Mouse (Mus musculus): Measurements from ENCODE around the gene 1110059G10Rik. TPM values are rescaled to one million over a fixed set of nuclear protein-coding genes. Genes with fewer than 3 reads are reported as not detected.
A peak's percentile ranks its signal among the peaks of the same experiment; 100 is the strongest.

1110059G10Rik gene
- 29.1 and 31.8 TPM in 2 replicates for polyA plus RNA-seq (2016; fragmentation: Nextera tagmentation; extraction: Ambion mirVana)

GRCm38 (mm10) chr9:122950643-122951475 lies at the start of gene 1110059G10Rik, which contains the start of gene Kif15:
1110059G10Rik (minus strand) TSS chr9:122951000.
Kif15 (plus strand) TSS chr9:122951046.
- Histone ChIP-seq H3K27me3 (replicated peaks) (no peaks in the 10 kb centered on the region), H3K9me3 (no peaks in the 10 kb centered on the region), H3K36me3 (peaks cover 7% of the 10 kb centered on the region), H3K27ac (no peak within 1 kb of the TSS), H3K4me2 (replicated peaks) (peak within 1 kb of the TSS; percentile 88), H3K9ac (peak within 1 kb of the TSS; percentile 64), H3K4me3 (peak within 1 kb of the TSS; percentile 72), H3K4me1 (peaks cover 13% of the 10 kb centered on the region; the same call in 1 of the 2 replicates)
- peak; percentile 95 for ATAC-seq (ENCODE audit: low FRiP score, low read depth)
- under 1% methylated on average over 64 of the region's 64 CpGs for WGBS

- Histone ChIP-seq H3K4me1 (no peaks in the 10 kb centered on the region), H3K27me3 (replicated peaks) (no peaks in the 10 kb centered on the region), H3K4me2 (replicated peaks) (no peak overlapping the region), H3K9me3 (no peaks in the 10 kb centered on the region), H3K36me3 (peaks cover 39% of the 10 kb centered on the region), H3K4me3 (no peak overlapping the region), H3K27ac (no peak overlapping the region), H3K9ac (no peak overlapping the region)
- ATAC-seq (ENCODE audit: low FRiP score, low read depth), result no peak
- WGBS, result 99% methylated on average over 4 of the region's 4 CpGs
Measured at GRCm38 (mm10) chr9:122999193-122999586, 48.4 kb upstream of the 1110059G10Rik start.

- H3K9ac ChIP-seq, result no peak overlapping the region
- H3K4me3 ChIP-seq, result no peak overlapping the region
- no peaks in the 10 kb centered on the region for H3K4me1 ChIP-seq
- 96% methylated on average over 10 of the region's 10 CpGs for WGBS
- no peak overlapping the region for H3K4me2 ChIP-seq (replicated peaks)
- H3K27me3 ChIP-seq (replicated peaks), result no peaks in the 10 kb centered on the region
- H3K27ac ChIP-seq, result no peak overlapping the region
- no peaks in the 10 kb centered on the region for H3K9me3 ChIP-seq
- peaks cover 36% of the 10 kb centered on the region for H3K36me3 ChIP-seq
- no peak for ATAC-seq (ENCODE audit: low FRiP score, low read depth)
Measured at GRCm38 (mm10) chr9:122998406-122999192, 47.8 kb upstream of the 1110059G10Rik start.

GRCm38 (mm10) chr9:122928915-122929314 lies 21.9 kb downstream of the 1110059G10Rik start:
- Histone ChIP-seq H3K4me3 (no peak overlapping the region), H3K4me1 (peaks cover under 1% of the 10 kb centered on the region; the same call in 1 of the 2 replicates), H3K9me3 (no peaks in the 10 kb centered on the region), H3K4me2 (replicated peaks) (no peak overlapping the region), H3K36me3 (peaks cover 81% of the 10 kb centered on the region), H3K27me3 (replicated peaks) (no peaks in the 10 kb centered on the region), H3K27ac (no peak overlapping the region), H3K9ac (no peak overlapping the region)
- WGBS, result 92% methylated on average over 3 of the region's 3 CpGs
- no peak for ATAC-seq (ENCODE audit: low FRiP score, low read depth)

GRCm38 (mm10) chr9:122922936-122923381 lies 27.8 kb downstream of the 1110059G10Rik start, which contains the start of gene Zfp105:
Zfp105 (plus strand) TSS chr9:122923072.
- Histone ChIP-seq H3K9ac (peak within 1 kb of the TSS; percentile 96), H3K36me3 (peaks cover 34% of the 10 kb centered on the region), H3K4me3 (peak within 1 kb of the TSS; percentile 84), H3K4me1 (peaks cover 5% of the 10 kb centered on the region; the same call in 1 of the 2 replicates), H3K27me3 (replicated peaks) (no peaks in the 10 kb centered on the region), H3K27ac (peak within 1 kb of the TSS; percentile 62; the same call in 1 of the 2 replicates), H3K9me3 (no peaks in the 10 kb centered on the region), H3K4me2 (replicated peaks) (peak within 1 kb of the TSS; percentile 70)
- ATAC-seq (ENCODE audit: low FRiP score, low read depth), result peak; percentile 99
- WGBS, result under 1% methylated on average over 43 of the region's 43 CpGs

- 23% methylated on average over 3 of the region's 3 CpGs for WGBS
- Histone ChIP-seq H3K4me1 (peaks cover 5% of the 10 kb centered on the region; the same call in 1 of the 2 replicates), H3K4me2 (replicated peaks) (peak overlapping the region; percentile 70), H3K4me3 (peak overlapping the region; percentile 84; the same call in 1 of the 2 replicates), H3K36me3 (peaks cover 28% of the 10 kb centered on the region), H3K9ac (no peak overlapping the region), H3K27ac (no peak overlapping the region), H3K27me3 (replicated peaks) (no peaks in the 10 kb centered on the region), H3K9me3 (no peaks in the 10 kb centered on the region)
- peak; percentile 65; the same call in 1 of the 2 replicates for ATAC-seq (ENCODE audit: low FRiP score, low read depth)
Measured at GRCm38 (mm10) chr9:122922436-122922835, 28.4 kb downstream of the 1110059G10Rik start.

- Histone ChIP-seq H3K4me1 (no peaks in the 10 kb centered on the region), H3K4me3 (peak overlapping the region; percentile 54), H3K9me3 (no peaks in the 10 kb centered on the region), H3K27me3 (replicated peaks) (no peaks in the 10 kb centered on the region), H3K9ac (peak overlapping the region; percentile 76), H3K4me2 (replicated peaks) (peak overlapping the region; percentile 74), H3K36me3 (peaks cover 11% of the 10 kb centered on the region), H3K27ac (no peak overlapping the region)
- ATAC-seq (ENCODE audit: low FRiP score, low read depth), result peak; percentile 100
- 14% methylated on average over 32 of the region's 32 CpGs for WGBS
Measured at GRCm38 (mm10) chr9:122902717-122903535, 47.9 kb downstream of the 1110059G10Rik start.

GRCm38 (mm10) chr9:122901047-122901446 lies 49.8 kb downstream of the 1110059G10Rik start:
- Histone ChIP-seq H3K27ac (no peak overlapping the region), H3K9ac (no peak overlapping the region), H3K4me1 (no peaks in the 10 kb centered on the region), H3K4me2 (replicated peaks) (no peak overlapping the region), H3K4me3 (no peak overlapping the region), H3K9me3 (peaks cover under 1% of the 10 kb centered on the region; the same call in 1 of the 2 replicates), H3K27me3 (replicated peaks) (no peaks in the 10 kb centered on the region), H3K36me3 (peaks cover under 1% of the 10 kb centered on the region; the same call in 1 of the 2 replicates)
- ATAC-seq (ENCODE audit: low FRiP score, low read depth), result no peak
- WGBS, result 93% methylated on average over 2 of the region's 2 CpGs

Other genes with a start within 250 kb of the 1110059G10Rik start
- gene Topaz1, start 203.7 kb downstream of the 1110059G10Rik start, polyA plus RNA-seq (2016; fragmentation: Nextera tagmentation; extraction: Ambion mirVana), result not detected in 2 replicates
- gene Tcaim, start 145.5 kb downstream of the 1110059G10Rik start, polyA plus RNA-seq (2016; fragmentation: Nextera tagmentation; extraction: Ambion mirVana), result 7.1 and 7.8 TPM in 2 replicates
- gene Gm35549, start 107.0 kb downstream of the 1110059G10Rik start, polyA plus RNA-seq (2016; fragmentation: Nextera tagmentation; extraction: Ambion mirVana), result 0.34 TPM in 1 of 2 replicates, not detected in the other
- 101 and 115 TPM in 2 replicates for gene Zfp445, start 85.0 kb downstream of the 1110059G10Rik start, polyA plus RNA-seq (2016; fragmentation: Nextera tagmentation; extraction: Ambion mirVana)
- 4.0 and 4.8 TPM in 2 replicates for gene Zkscan7, start 65.3 kb downstream of the 1110059G10Rik start, polyA plus RNA-seq (2016; fragmentation: Nextera tagmentation; extraction: Ambion mirVana)
- gene Zfp105, start 27.9 kb downstream of the 1110059G10Rik start, polyA plus RNA-seq (2016; fragmentation: Nextera tagmentation; extraction: Ambion mirVana), result 31.1 and 32.0 TPM in 2 replicates
- 44.0 and 49.3 TPM in 2 replicates for gene Kif15, start within 50 bp of the 1110059G10Rik start, polyA plus RNA-seq (2016; fragmentation: Nextera tagmentation; extraction: Ambion mirVana)
- 17.9 and 20.4 TPM in 2 replicates for gene Tmem42, start 70.3 kb upstream of the 1110059G10Rik start, polyA plus RNA-seq (2016; fragmentation: Nextera tagmentation; extraction: Ambion mirVana)
- gene Tgm4, start 83.7 kb upstream of the 1110059G10Rik start, polyA plus RNA-seq (2016; fragmentation: Nextera tagmentation; extraction: Ambion mirVana), result 0.24 and 0.50 TPM in 2 replicates
- 79.8 and 80.6 TPM in 2 replicates for gene Zdhhc3, start 162.2 kb upstream of the 1110059G10Rik start, polyA plus RNA-seq (2016; fragmentation: Nextera tagmentation; extraction: Ambion mirVana)
- 83.5 and 83.7 TPM in 2 replicates for gene Exosc7, start 162.2 kb upstream of the 1110059G10Rik start, polyA plus RNA-seq (2016; fragmentation: Nextera tagmentation; extraction: Ambion mirVana)
- 0.20 TPM in 1 of 2 replicates, not detected in the other for gene Clec3b, start 199.9 kb upstream of the 1110059G10Rik start, polyA plus RNA-seq (2016; fragmentation: Nextera tagmentation; extraction: Ambion mirVana)